Mouse (Mus musculus): Measurements from ENCODE around the gene Cmtm8. TPM values are rescaled to one million over a fixed set of nuclear protein-coding genes. Genes with fewer than 3 reads are reported as not detected.

Cmtm8 gene
- 17.2 and 23.4 TPM in 2 replicates for polyA plus RNA-seq (2016; fragmentation: Nextera tagmentation; extraction: Ambion mirVana)

DNA sequence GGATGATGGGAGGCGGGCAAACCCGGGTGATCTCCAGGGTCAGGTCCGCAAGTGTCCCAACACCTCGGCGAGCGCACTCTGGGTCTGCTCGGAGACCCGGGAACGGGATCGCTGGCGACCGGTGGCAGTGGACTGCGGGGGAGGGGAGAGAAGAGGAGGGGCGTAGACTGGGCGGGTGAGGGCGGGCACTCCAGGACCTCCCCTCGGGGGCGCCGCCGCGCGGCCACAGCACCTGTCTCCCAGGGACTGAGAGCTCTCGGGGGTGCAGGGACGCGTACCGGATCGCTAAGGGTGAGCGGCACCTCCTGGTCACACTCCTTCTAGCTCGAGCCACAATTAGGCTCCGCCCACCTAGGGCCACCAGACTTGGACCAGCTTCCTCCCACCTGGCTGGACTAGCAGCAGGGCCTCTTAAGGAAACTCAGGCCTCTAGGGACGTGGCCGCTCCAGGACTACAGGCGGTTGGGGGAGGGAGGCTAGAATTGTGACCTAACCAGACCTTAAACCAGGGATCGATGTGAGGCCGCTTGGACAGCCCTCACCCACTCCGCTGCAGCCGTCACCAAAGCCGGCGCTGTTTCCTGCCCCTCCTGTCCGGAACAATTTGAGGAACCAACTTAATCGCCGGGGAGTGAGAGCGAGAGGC is at the start of gene Cmtm8:
Cmtm8 (minus strand) TSS at position 140 of the 646 bp plus-strand sequence.
- Histone ChIP-seq H3K27ac (peak within 1 kb of the TSS; percentile 86), H3K27me3 (ENCODE audit: insufficient read depth, poor library complexity, severe bottlenecking) (0 out of 2 replicates have a peak, but pooled peaks cover 7% of the 10 kb centered on the region), H3K9me3 (no peaks in the 10 kb centered on the region), H3K4me3 (peak within 1 kb of the TSS; percentile 81), H3K36me3 (0 out of 2 replicates have a peak, but pooled peaks cover 3% of the 10 kb centered on the region), H3K4me1 (peaks cover 8% of the 10 kb centered on the region)
- DNase-seq (ENCODE audit: low spot score), result peak; percentile 90
- under 1% methylated on average over 35 of the region's 43 CpGs for WGBS

GRCm38 (mm10) chr9:114892974-114893373 is 49.0 kb upstream of the Cmtm8 start:
- Histone ChIP-seq H3K27ac (no peak overlapping the region), H3K9me3 (no peaks in the 10 kb centered on the region), H3K4me3 (no peak overlapping the region), H3K27me3 (ENCODE audit: insufficient read depth, poor library complexity, severe bottlenecking) (no peaks in the 10 kb centered on the region), H3K4me1 (no peaks in the 10 kb centered on the region; the same call in 1 of the 2 replicates), H3K36me3 (no peaks in the 10 kb centered on the region)
- WGBS, result 87% methylated on average over 11 of the region's 11 CpGs
- no peak for DNase-seq (ENCODE audit: low spot score)

- WGBS, result 64% methylated on average over 7 of the region's 7 CpGs
- H3K9me3 ChIP-seq, result no peaks in the 10 kb centered on the region
Measured at GRCm38 (mm10) chr9:114890377-114890776, 46.4 kb upstream of the Cmtm8 start.

DNA sequence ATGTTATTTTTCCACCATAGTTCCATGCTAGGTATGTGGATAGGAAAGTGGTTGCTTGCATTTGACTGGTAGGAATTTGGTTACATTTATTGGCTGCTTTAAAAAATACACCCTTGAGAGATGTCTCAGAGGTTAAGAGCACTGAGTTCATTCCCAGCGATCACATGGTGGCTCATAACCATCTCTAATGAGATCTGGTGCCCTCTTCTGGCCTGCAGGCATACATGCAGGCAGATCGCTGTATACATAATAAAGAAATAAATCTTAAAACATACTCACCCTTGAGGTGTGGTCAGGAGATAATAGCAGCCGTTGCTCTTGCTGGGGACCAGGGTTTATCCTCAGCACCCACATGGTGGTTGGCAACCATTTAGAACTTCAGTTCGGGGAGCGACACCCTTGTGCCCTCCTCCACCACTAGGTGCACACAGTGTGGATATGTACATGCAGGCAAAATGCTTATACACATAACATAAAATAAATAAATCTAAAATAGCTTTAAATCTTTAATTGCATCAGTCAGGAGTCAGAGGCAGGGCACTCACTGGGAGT is 45.0 kb upstream of the Cmtm8 start:
- H3K27ac ChIP-seq, result no peak overlapping the region
- no peaks in the 10 kb centered on the region for H3K36me3 ChIP-seq
- no peaks in the 10 kb centered on the region for H3K9me3 ChIP-seq
- no peaks in the 10 kb centered on the region for H3K27me3 ChIP-seq (ENCODE audit: insufficient read depth, poor library complexity, severe bottlenecking)
- WGBS, result 79% methylated on average over 5 of the region's 5 CpGs
- DNase-seq (ENCODE audit: low spot score), result no peak
- no peak overlapping the region for H3K4me3 ChIP-seq
- no peaks in the 10 kb centered on the region; the same call in 1 of the 2 replicates for H3K4me1 ChIP-seq

More at GRCm38 (mm10) chr9:114890377-114890776, 46.4 kb upstream of the Cmtm8 start:
- Histone ChIP-seq H3K4me1 (no peaks in the 10 kb centered on the region; the same call in 1 of the 2 replicates), H3K27ac (no peak overlapping the region), H3K4me3 (no peak overlapping the region), H3K27me3 (ENCODE audit: insufficient read depth, poor library complexity, severe bottlenecking) (no peaks in the 10 kb centered on the region), H3K36me3 (no peaks in the 10 kb centered on the region)
- DNase-seq (ENCODE audit: low spot score), result no peak

DNA sequence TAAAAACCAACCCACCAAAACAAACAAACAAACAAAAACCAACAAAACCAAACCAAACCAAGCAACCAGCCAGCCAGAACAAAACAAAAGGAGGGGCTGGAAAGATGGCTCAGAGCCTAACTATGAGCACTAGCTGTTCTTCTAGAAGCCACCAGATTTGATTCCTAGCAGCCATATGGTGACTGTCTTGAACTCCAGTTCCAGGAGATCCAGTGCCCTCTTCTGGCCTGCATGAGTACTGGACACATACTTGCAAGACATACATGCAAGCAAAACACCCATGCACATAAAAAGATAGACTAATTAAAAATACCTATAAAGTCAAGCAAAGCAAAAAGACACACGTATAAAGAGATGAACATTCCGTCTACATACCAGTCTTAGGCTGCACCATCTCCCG is 43.7 kb upstream of the Cmtm8 start:
- Histone ChIP-seq H3K27me3 (ENCODE audit: insufficient read depth, poor library complexity, severe bottlenecking) (no peaks in the 10 kb centered on the region), H3K4me1 (no peaks in the 10 kb centered on the region; the same call in 1 of the 2 replicates), H3K36me3 (no peaks in the 10 kb centered on the region), H3K4me3 (no peak overlapping the region), H3K9me3 (no peaks in the 10 kb centered on the region), H3K27ac (no peak overlapping the region)
- 92% methylated on average over 3 of the region's 3 CpGs for WGBS
- no peak for DNase-seq (ENCODE audit: low spot score)

DNA sequence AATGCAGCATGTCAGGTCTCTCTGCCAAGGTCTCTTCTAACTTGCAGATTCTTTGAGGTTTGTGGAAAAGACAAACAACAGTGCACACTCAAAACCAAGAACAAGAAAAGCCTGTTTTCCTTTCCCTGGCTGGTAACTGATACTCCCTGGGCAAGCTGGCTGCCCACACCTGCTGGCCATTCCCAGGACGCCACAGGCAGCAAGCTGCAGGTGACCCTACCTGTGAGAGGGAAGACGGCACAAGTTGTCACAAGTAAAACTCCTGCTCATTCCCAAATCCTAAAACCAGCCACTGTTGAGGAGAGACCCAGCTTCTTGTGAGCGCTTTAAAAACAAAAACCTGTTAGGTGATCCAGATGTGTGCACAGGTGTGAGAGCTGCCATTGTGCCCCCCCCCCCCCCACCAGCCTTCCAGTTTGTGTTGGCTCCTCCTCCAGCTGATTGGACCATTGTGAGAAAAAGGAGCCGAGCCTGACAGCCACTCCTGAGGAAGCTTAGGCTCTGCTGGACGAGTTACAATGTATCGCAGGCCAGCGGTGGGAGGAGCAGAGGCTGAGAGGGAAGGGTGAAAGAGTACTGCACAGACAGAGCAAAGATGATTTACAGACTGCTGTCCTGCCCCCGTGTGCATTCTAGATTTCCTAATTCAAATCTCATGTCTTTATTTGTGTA is 42.2 kb upstream of the Cmtm8 start:
- Histone ChIP-seq H3K4me3 (no peak overlapping the region), H3K9me3 (no peaks in the 10 kb centered on the region), H3K27ac (no peak overlapping the region), H3K4me1 (no peaks in the 10 kb centered on the region; the same call in 1 of the 2 replicates), H3K36me3 (no peaks in the 10 kb centered on the region), H3K27me3 (ENCODE audit: insufficient read depth, poor library complexity, severe bottlenecking) (no peaks in the 10 kb centered on the region)
- 27% methylated on average over 8 of the region's 8 CpGs for WGBS
- DNase-seq (ENCODE audit: low spot score), result no peak

- DNase-seq (ENCODE audit: low spot score), result no peak
- Histone ChIP-seq H3K27ac (no peak overlapping the region), H3K4me3 (no peak overlapping the region), H3K27me3 (ENCODE audit: insufficient read depth, poor library complexity, severe bottlenecking) (no peaks in the 10 kb centered on the region), H3K4me1 (no peaks in the 10 kb centered on the region), H3K36me3 (no peaks in the 10 kb centered on the region), H3K9me3 (no peaks in the 10 kb centered on the region)
- 80% methylated on average over 4 of the region's 4 CpGs for WGBS
Measured at GRCm38 (mm10) chr9:114885564-114885963, 41.6 kb upstream of the Cmtm8 start.

- no peaks in the 10 kb centered on the region for H3K27me3 ChIP-seq (ENCODE audit: insufficient read depth, poor library complexity, severe bottlenecking)
- H3K36me3 ChIP-seq, result no peaks in the 10 kb centered on the region
- no peak overlapping the region for H3K4me3 ChIP-seq
- WGBS, result 77% methylated on average over 2 of the region's 2 CpGs
- no peaks in the 10 kb centered on the region for H3K9me3 ChIP-seq
- DNase-seq (ENCODE audit: low spot score), result no peak
- H3K4me1 ChIP-seq, result no peaks in the 10 kb centered on the region
- no peak overlapping the region for H3K27ac ChIP-seq
Measured at GRCm38 (mm10) chr9:114881977-114882376, 38.0 kb upstream of the Cmtm8 start.

GRCm38 (mm10) chr9:114855327-114855726 is 11.4 kb upstream of the Cmtm8 start:
- H3K27me3 ChIP-seq (ENCODE audit: insufficient read depth, poor library complexity, severe bottlenecking), result peaks cover 16% of the 10 kb centered on the region; the same call in 1 of the 2 replicates
- no peaks in the 10 kb centered on the region for H3K36me3 ChIP-seq
- no peak for DNase-seq (ENCODE audit: low spot score)
- H3K4me1 ChIP-seq, result 0 out of 2 replicates have a peak, but pooled peaks cover 8% of the 10 kb centered on the region
- H3K4me3 ChIP-seq, result no peak overlapping the region
- no peak overlapping the region for H3K27ac ChIP-seq
- no peaks in the 10 kb centered on the region for H3K9me3 ChIP-seq
- 61% methylated on average over 11 of the region's 11 CpGs for WGBS

- H3K4me3 ChIP-seq, result no peak overlapping the region
- H3K27ac ChIP-seq, result no peak overlapping the region
- DNase-seq (ENCODE audit: low spot score), result no peak
- no peaks in the 10 kb centered on the region for H3K9me3 ChIP-seq
- 75% methylated on average over 9 of the region's 9 CpGs for WGBS
- H3K27me3 ChIP-seq (ENCODE audit: insufficient read depth, poor library complexity, severe bottlenecking), result peaks cover 16% of the 10 kb centered on the region; the same call in 1 of the 2 replicates
- H3K36me3 ChIP-seq, result no peaks in the 10 kb centered on the region
- H3K4me1 ChIP-seq, result 0 out of 2 replicates have a peak, but pooled peaks cover 8% of the 10 kb centered on the region
Measured at GRCm38 (mm10) chr9:114854686-114855085, 10.7 kb upstream of the Cmtm8 start.

- 80% methylated on average over 15 of the region's 15 CpGs for WGBS
- H3K27me3 ChIP-seq (ENCODE audit: insufficient read depth, poor library complexity, severe bottlenecking), result peaks cover 16% of the 10 kb centered on the region; the same call in 1 of the 2 replicates
- H3K9me3 ChIP-seq, result no peaks in the 10 kb centered on the region
- DNase-seq (ENCODE audit: low spot score), result no peak
- H3K4me3 ChIP-seq, result no peak overlapping the region
- H3K27ac ChIP-seq, result no peak overlapping the region
- no peaks in the 10 kb centered on the region for H3K36me3 ChIP-seq
- 0 out of 2 replicates have a peak, but pooled peaks cover 8% of the 10 kb centered on the region for H3K4me1 ChIP-seq
Measured at GRCm38 (mm10) chr9:114853336-114853735, 9.4 kb upstream of the Cmtm8 start.

DNA sequence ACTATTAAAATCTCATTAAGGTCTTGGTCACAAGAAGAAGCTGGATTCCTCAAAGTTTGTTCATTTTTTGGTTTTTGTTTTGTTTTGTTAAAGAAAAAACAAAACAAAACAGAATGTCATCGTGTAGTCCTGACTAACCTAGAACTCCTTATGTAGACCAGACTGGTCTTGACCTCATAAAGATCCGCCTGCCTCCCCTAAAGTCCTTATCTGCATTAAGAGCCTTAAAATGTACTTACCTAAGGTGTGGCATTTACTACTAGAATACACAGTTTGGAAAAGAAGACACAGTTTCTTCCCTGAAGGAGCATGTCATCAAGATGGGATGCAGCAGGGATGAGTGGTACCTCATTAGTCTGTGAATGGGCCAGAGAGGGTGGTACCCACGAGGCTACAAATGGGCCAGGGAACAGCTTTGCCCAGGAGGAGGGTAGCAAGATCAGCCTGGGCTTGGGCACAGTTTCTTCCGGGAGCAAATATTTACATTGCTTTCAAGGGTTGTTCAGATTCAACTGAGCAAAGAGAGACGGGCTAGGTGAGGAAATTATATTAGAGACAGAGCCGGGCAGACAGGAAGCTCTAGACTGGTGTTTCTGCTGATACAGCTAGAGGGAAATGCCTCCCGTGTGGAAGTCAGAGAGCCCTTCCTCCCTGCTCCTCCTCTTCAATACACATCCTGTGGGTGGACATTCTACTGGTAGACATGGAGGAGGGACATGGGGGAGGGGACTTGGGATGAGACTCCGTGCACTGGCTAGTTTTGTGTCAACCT is 7.6 kb upstream of the Cmtm8 start:
- Histone ChIP-seq H3K4me3 (no peak overlapping the region), H3K27me3 (ENCODE audit: insufficient read depth, poor library complexity, severe bottlenecking) (peaks cover 8% of the 10 kb centered on the region; the same call in 1 of the 2 replicates), H3K9me3 (no peaks in the 10 kb centered on the region), H3K36me3 (no peaks in the 10 kb centered on the region), H3K4me1 (0 out of 2 replicates have a peak, but pooled peaks cover 8% of the 10 kb centered on the region), H3K27ac (no peak overlapping the region)
- DNase-seq (ENCODE audit: low spot score), result no peak
- 57% methylated on average over 8 of the region's 8 CpGs for WGBS

All from heart, embryonic 10.5 days (tissue).